Mouse (Mus musculus) cerebellum, adult (tissue): ENCODE measurements around the gene Elp5.
A peak's percentile ranks its signal among the peaks of the same experiment; 100 is the strongest.

Experiments used
- ATAC-seq: cut with Nextera tagmentation; 2 replicates; pipeline ENCODE4 v1.9.2; 2017; ENCODE audit warnings: mild to moderate bottlenecking, moderate library complexity, mixed read lengths; ENCODE audit not compliant: insufficient number of reproducible peaks, low FRiP score, low TSS enrichment

The Elp5 gene

DNA sequence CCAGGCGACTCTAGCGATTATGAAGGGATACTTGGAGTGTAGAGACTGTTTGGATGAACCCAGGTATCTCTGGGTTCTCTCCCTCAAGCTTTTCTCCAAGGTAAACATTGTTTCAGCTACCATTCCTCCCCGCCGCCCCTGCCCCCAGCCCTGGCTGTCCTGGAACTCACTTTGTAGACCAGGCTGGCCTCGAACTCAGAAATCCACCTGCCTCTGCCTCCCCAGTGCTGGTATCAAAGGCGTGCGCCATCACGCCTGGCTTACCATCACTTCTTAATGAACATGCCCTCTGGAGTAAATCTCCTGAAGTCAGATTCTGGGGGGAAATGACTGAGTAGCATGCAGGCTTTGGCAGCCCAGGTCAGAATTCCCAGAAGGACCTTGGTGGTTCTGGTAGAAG lies at the start of gene Elp5:
Gene Elp5, minus strand, starts transcription at position 293 of the 400 bp plus-strand sequence.
- no peak for ATAC-seq

DNA sequence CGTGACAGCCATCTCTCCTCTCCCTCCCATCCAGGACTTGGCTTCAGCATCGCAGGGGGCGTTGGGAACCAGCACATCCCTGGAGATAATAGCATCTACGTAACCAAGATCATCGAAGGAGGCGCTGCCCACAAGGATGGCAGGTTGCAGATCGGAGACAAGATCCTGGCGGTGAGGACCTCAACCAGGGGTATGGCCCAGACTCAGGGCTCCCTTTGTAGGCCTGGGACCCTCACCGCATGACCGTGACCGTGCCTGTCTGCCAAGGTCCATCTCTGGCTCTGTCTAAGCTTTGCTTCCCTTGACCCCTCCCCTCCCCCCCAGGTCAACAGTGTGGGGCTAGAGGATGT lies 49.0 kb upstream of the Elp5 start:
- ATAC-seq = no peak

DNA sequence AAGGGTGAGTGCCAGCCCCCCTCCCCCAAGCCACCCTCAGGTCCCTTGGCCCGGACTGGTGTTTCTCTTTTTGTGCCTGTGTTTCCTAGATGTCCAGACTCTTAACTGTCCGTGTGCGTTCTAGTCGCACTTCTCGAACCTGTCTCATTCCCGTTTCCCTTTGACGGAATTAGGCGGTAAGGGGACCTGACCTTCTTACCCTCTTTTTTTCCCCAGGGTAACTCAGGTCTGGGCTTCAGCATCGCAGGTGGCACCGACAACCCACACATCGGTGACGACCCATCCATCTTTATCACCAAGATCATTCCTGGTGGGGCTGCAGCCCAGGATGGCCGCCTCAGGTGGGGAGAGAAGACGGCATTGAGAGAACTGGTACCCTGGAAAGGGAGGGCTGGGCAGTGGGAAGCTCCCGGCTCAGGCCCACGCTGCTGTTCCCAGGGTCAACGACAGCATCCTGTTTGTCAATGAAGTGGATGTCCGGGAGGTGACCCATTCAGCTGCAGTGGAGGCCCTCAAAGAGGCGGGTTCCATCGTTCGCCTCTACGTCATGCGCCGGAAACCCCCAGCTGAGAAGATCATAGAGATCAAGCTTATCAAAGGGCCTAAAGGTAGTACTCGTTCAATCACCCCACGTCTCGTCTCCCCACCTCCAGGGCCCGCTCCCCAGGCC lies 48.5 kb upstream of the Elp5 start:
- ATAC-seq = no peak

DNA sequence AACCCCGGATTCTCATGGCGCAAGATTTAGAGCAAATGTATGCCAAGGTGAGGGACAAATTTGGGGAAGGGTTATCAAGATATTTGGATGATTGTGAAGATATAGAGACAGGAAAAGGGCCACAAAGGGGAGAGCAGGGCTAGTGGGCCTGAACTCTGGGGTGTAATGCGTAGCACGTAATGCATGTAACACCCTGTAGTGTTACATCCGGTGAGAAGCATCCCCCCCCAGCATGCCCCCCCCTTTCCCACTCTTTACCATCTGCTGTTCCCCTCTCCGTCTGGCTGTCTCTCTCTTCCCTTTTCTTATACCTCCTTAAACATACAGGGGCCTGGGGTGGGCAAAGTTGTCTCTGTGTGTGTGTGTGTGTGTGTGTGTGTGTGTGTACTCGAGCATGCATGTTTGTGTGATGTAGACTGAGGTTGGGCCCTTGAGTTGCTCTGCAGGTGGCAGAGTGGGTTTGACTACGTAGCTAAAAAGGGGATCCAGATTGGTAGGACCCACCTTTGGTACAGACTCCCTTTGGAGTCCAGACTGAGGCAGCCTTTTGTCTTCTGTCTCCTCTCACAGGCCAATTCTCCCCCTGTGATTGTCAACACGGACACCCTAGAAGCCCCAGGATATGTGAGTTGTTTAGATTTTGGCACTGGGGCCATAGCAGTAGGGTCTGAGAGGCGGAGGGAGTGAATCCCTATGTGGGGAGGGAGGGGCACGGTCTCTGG lies 47.7 kb upstream of the Elp5 start:
- ATAC-seq = no peak

DNA sequence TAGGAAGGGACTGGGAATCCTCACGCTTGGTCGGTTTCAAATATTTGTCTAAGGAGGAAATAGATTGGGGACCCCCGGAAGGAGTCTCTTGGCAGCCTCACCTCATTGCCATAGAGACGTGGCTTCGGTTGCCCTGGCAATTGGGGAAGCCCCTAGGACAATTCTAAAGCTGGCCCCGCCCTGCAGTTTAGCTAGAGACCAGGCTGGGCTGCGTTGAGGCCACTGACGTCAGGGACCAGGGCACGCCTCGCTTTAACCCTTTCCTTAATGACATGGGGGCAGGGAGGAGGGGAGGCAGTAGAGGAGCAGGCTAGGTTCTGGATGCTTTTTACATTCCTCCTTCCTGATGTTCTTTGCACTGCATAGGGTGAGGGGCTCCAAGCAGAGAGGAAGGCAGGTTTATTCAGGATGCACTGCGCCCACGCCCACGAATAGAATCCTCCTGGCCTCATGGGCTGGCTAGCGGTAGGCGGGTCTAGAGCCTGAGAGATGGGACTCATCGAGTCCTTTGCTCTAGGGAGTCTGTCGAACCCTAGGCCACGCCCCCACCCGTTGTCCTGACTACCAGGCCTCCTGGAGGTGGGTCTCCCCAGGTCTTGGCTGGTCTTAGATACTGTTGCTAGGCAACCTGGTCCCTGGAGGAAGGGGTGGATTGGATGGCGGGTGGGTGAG lies 46.9 kb upstream of the Elp5 start:
- no peak; the same call in 1 of the 2 replicates for ATAC-seq

DNA sequence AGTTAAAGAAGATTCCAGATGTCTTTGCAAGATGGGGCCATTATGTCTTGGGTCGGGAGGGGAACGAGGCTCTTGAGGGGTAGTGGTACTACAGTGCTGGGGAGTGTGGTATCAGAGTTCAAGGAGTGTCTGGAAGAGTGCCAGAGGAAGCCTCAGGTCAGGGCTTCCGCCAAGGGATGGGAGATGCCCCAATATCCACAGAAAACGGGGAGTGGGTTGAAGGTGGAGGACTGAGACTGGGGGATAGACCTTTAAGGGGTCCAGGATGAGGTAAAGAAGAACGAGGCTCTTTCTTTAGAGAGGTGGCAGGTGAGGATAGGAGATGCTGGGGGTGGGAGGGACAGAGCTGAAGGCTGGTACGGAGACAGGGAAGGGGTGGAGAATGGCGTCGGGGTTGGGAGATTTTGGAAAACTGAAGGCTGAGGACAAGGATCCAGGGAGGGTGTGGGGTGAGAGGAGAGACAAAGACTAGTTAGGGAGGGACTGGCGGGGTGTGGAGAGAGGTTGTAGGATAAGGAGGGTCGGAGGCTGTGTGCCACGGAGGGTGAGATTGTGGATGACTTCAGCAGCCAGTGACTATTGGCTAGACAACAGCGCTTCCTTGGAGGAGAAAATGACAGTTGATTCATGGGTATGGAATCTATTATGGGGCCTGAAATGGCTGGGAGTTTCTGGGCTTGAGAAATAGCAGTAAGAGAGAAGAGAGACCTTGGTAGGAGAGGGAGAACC lies 46.2 kb upstream of the Elp5 start:
- ATAC-seq = no peak

DNA sequence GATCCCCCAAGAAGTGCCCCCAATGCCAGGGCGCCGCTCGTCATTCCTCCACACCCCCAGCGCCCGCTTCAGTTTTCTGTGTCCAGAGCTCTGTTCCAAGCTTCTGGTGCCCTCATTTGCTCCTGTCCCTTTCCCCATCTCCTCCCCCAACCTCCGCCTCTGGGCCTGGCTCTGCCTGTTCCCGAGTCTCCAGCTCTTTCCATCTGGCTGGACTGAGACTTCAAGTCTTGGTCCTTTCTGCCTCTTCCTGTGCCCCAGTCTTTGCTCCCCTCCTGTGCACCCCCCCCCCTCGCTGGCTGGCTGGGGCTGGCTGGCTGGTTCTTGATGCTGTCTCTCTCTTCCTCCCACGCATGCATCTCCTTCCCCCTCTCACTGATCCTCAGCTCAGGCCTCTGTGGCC lies 45.1 kb upstream of the Elp5 start:
- no peak for ATAC-seq

DNA sequence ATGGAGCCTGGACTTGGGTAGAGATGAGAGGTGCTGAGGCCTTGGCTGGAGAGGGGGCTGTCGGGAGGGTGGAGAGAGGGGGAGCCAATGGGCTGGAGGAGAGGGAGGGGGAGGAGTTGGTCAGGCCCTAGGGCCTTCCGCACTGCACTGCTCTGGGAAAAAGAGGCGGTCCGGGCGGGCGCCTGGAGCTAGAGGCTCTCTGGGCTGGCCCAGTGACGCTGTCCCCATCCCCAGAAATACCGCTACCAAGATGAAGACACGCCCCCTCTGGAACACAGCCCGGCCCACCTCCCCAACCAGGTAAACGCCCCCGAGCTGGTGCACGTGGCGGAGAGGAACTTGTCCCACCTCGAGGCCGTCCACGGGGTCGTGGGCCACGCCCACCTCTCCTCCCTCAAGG lies 44.4 kb upstream of the Elp5 start:
- ATAC-seq = 0 out of 2 replicates have a peak, but pooled peaks have one; percentile 26

DNA sequence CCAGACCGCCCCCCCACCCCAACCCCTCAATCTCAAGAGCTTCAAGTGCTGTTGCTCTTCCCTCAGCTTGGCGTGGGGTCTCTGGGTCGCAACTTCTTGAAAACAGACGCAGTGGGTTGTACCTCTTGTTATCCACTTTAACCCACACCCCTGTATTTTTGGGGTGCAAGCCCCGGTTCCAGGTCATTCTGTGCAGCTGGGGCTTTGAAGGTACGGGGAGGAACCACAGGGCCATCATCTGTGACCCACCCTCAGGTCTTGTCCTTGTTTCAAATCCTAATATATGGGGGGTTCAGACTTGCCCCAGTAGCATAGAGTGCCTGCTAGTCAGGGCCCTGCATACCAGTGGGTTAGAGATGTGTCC lies 41.8 kb upstream of the Elp5 start:
- ATAC-seq = no peak

DNA sequence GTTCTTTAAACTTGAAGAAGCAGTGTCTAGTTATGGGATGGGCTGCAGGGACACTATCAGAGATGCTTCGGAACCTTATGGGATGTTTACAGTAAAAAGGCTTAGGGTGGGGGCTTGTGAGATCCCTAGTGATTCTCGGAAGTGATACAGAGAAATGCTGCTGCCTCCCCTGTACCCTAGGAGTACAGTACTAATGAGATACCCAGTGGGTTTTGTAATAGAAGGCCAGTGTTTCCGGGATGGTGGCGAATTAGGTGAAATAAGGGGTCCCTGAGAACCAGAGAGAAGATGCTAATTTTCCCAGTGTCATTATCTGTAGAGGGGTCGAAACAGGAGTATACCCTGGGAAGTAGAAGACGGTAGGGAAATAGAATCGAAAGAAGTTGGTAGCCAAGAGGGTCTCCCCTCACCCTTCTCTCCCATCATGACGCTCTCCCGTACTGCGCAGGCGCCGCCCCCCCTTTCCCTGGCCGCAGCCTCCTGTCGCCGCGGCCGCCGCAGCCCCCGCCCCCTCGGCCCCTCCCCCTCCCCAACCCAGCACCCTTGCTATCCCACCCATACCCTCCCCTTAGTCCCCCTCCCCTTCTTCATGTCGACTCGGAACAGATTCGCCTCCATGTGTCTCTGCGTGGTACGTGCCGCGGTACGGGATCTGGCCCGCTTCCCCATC lies 41.3 kb upstream of the Elp5 start:
- ATAC-seq = no peak

DNA sequence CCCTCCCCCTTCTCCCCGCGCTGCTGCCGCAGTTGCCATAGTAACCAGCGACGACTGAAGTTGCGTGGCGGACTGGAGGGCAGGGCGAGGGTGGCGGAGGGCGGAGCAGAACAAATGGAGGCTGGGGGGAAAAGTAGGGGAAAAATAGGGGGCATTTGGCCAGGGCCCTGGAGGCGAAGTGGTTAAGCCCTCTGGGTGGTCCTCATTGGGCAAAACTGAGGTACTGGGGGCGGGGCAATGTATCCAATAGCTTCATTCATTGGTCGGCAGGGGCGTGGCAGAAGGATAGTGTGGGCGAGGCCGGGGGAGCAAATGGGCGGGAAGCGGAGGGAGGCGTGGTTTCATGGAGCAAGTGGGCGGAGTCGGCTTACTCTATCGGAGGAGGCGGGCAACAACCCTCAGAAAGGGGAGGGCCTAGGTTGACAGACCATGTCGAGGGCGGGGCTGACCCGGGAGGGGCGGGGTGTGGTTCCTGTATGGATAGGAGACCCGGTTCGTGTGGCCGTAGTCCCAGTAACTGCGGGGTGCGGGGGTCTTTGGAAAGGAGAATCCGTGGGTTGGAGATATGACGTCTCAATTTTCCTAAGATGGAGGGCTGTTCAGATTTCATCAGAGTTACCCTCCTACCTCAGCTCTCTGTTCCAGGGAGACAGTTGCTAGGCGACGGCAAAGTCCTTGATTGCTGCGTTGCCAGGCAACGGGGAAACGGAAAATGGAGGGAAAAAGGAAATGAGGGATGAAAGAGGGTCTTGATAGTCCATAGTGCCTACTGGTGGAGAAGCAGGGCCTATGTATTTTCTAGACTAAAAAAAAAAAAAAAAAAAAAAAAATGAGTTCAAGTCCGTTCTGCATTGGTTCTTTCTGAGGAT lies 39.2 kb upstream of the Elp5 start:
- peak; percentile 36; the same call in 1 of the 2 replicates for ATAC-seq

DNA sequence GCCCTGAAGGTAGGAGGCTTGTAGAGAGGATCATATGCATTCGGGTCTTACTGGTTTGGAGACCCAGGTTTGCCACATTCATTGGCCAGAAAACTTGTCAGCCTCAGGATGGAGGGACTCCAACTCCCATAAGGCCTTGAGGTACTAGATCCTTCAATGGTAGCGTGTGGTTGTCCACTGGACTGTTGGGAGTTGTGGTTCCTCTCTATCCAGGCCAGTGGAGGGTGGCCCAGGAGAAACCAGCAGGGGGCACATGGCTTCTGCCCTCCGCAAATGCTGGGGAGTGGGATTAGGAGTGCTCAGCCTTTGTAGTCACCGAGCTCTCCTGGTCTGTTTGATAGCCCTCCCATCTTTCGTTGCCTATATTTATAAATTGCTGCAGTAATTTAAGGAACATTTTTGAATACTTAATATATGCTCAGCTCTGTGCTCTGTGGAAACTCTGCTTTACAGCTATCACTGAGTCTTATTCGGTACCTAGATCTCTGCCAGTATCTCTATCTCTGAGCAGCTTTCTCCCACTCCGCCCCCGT lies 38.5 kb upstream of the Elp5 start:
- ATAC-seq = peak; percentile 69

DNA sequence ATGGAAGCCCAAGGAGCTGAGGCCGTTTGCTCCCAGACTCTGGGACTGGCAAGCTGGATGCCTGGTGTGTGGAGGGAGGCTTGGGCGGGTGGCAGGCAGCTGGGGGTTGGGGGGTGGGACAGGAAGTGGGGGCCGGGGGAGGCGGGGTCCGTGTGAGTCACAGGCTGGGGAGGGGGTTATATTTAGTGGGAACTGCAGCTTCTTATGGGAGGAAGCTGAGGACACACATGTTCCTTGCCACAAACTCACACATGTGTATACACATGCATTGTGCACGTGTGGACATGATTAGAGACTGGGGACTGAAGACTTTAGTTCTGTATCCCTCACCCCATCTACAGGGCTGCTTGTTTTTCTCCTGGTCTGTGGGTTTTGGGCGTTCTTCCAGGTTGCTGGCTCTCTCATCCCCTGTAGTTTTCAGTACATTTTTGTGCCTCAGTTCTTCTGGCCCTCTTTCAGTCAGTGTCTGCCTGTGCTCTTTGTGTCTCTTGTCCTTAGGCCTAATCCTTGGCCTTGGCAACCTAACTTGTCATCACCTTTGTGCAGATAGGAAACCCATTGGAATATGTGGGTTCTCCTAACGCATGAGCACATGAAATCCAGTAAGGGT lies 37.8 kb upstream of the Elp5 start:
- no peak for ATAC-seq

DNA sequence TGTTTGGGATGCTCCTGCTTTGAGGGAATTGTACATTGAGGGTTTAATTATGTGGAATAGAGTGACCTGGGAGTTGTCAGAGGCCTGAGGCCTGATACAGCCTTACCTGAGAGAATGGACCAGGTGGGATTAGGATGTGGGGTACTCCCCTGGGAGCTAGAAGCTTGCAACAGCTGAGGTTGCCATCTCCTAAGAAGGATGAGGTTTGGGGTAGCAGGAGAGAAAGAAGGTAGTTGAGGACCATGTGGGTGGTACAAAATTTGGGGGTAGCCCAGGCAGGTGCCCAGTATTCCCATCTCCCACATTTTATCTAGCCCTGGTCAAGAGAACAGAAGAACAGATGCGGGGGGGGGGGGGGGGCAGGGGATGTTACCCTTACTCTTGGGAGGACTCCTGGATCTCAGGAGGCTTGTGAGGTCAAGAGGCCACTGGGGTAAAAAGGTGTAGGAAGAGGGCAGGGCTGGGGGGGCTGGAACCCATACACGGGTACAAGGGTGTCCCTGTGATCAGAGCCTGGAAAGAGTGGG lies 37.2 kb upstream of the Elp5 start:
- ATAC-seq = no peak

DNA sequence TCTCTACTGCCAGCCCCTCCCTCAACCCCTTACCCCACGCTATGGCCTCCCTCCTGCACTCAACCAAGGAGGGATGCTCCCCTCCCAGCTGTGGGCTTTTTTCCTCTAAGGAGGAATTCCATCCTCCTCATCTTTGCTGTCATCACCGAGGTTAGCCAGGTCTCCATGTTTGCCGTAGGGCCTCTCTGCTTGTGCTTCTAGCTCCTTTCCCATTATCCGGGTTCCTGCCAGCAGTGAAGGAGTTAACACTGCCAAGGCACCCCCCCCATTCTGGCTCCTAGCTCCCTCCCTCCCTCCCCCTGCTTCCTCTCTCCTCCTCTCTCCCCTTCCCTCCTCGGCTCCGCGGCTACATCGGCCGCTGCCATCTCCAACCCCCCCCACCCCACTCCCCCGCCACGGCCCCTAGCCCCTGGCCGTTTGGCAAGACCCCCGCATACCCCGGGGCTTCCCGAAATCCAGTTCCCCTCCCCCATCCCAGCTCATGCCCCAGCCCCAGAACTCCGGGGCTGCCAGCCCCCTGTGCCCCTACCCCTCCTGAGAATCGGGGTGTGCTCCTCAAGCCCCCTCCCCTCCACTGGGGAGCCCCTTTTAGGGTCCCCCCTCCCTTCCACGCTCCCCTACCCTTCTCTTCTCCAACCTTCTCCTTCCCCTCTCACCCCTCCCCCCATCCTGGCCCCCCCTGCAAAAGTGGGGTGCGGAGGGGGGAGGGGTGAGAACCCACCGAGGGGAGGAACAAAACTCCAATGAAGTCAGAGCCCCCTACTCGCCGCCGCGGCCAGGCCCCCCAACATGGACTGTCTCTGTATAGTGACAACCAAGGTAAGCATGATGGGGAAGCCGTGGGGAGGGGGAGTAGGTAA lies 36.0 kb upstream of the Elp5 start:
- ATAC-seq = no peak

DNA sequence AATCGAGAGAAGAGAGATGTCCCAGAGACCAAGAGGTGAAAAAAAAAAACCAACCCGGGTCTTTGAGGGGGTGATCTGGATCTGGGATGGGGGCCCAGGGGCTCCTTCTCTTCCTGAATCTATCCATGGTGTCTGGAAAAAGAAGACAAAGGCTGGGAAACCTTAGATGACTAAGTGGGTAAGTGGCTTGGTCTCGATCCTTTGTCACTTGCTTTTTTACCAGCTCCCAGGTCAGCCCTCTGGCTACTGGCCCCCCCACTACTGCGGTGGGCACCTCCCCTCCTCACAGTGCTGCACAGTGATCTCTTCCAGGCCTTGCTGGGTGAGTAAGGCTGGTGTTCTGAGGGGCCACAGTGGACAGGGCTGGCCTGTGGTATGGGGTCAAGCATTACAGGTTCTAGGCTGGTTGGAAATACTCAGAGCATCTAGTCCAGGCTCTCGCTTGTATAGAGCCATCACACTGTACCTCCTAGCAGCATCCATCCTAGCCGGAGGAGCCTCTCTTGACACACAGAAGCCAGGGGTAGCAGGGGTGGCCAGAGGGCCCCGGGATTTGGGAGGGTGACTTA lies 35.0 kb upstream of the Elp5 start:
- no peak for ATAC-seq

DNA sequence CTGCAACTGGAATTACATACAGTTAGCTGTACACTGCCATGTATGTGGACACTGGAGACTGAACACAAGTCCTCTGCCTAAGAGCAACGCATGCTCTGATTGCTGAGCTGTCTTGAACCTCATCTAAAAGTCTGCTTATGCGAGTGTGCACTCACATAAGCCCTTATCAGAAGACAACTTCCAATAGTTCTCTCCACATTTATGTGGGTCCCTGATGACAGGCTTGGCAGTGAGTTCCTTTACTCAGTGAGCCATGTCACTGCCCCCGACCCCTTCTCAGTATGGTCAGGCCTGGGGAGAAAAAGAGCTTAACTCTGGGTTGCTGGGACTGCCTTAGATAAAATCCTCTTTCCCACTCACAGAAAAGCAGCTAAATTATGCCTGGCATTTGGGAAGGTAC lies 34.4 kb upstream of the Elp5 start, which contains the start of gene Dlg4:
Gene Dlg4, plus strand, starts transcription at position 274 of the 400 bp plus-strand sequence.
- ATAC-seq = no peak
